Mouse (Mus musculus) gastrocnemius, postnatal 10 days (tissue): ENCODE data around the gene Sntb2. TPM values are rescaled to one million over a fixed set of nuclear protein-coding genes. Genes with fewer than 3 reads are reported as not detected.

Experiments used
- DNase-seq: peaks from one replicate; pipeline ENCODE4 v3.0.0; 2021; ENCODE audit warnings: mixed read lengths
- total RNA-seq, 2 experiments: library from RNA; stranded (reverse); gene quantifications; 2 replicates each; pipeline ENCODE4 v1.2.3; 2021

The Sntb2 gene
- total RNA-seq, 2 experiments from 2014 or later: 18.5 to 22.0 TPM

GRCm38 (mm10) chr8:107035641-107036040, 100.1 kb downstream of the Sntb2 start:
- DNase-seq: no peak

DNA sequence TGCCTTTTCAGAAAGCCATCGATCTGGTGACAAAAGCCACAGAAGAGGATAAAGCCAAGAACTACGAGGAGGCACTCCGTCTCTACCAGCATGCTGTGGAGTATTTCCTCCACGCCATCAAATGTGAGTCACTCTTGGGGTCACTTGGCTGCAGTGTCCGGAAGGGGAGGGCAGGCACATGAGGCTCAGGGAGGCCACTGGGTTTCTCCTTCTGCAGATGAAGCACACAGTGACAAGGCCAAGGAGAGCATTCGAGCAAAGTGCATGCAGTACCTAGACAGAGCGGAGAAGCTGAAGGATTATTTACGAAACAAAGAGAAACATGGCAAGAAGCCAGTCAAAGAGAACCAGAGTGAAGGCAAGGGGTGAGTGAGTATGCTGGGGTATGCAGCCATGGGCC, 101.1 kb downstream of the Sntb2 start:
- no peak for DNase-seq

- DNase-seq: no peak
Observed at GRCm38 (mm10) chr8:107040632-107041031, 105.1 kb downstream of the Sntb2 start.

- no peak for DNase-seq
Observed at GRCm38 (mm10) chr8:107045478-107045877, 109.9 kb downstream of the Sntb2 start.

- DNase-seq: no peak
Observed at GRCm38 (mm10) chr8:107046976-107047375, 111.4 kb downstream of the Sntb2 start.

- peak; percentile 85 for DNase-seq
Observed at GRCm38 (mm10) chr8:107048061-107048941, 112.8 kb downstream of the Sntb2 start, which contains the start of gene Pdf. Pdf (minus strand) TSS chr8:107048614.

DNA sequence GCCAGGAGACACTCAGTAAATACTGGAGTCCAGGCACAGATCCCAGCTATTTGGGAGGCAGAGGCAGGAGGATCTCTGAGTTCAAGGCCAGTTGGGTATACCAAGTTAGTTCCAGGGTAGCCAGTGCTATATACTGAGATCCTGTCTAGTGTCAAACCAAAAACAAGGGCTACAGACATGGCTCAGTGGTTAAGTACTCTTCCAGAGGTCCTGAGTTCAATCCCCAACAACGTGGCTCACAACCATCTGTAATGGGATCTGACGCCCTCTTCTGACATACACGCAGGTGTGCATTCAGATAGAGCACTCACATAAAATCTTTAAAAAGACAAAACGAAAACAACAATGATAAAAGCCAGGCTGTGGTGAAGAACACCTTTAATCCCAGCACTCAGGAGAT, 113.9 kb downstream of the Sntb2 start:
- no peak for DNase-seq

GRCm38 (mm10) chr8:107052046-107052445, 116.5 kb downstream of the Sntb2 start:
- DNase-seq: no peak

- DNase-seq: peak; percentile 90
Observed at GRCm38 (mm10) chr8:107056076-107056972, 120.8 kb downstream of the Sntb2 start, which contains the start of the genes Cog8 and Nip7. Cog8 (minus strand) TSS chr8:107056689. Nip7 (plus strand) TSS chr8:107056877.

DNA sequence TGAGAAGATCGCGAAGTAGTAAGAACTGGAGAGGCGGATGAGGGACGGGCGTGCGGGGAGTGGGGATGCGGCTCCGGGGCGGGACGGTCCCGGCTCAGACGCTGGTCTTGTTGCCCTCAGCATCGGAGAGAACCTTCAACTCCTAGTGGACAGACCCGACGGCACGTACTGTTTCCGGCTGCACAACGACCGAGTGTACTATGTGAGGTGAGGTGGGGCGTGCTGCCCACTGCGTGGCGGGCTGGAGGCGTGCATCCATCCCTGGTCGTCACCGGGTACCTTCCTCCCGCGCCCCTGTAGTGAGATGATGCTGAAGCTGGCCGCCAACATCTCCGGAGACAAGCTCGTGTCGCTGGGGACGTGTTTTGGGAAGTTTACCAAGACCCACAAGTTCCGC, 121.4 kb downstream of the Sntb2 start:
- DNase-seq: no peak

DNA sequence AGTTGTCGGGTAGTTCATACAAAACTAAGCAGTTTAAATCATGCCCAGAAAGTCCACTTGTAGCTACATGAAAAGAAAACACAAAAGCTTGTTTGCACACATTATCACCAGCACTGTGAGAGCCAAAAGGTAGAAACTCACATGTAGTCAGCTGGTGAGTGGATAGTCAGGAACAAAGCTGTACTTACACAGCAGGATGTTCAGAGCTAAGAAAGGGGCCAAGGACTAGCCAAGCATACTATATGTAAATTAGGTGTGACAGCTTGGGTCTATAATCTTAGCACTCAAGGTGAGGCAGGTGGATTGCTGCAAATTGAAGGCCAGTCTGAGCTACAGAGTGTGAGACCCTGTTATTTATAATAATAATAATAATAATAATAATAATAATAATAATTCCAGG, 127.1 kb downstream of the Sntb2 start:
- DNase-seq: no peak

DNA sequence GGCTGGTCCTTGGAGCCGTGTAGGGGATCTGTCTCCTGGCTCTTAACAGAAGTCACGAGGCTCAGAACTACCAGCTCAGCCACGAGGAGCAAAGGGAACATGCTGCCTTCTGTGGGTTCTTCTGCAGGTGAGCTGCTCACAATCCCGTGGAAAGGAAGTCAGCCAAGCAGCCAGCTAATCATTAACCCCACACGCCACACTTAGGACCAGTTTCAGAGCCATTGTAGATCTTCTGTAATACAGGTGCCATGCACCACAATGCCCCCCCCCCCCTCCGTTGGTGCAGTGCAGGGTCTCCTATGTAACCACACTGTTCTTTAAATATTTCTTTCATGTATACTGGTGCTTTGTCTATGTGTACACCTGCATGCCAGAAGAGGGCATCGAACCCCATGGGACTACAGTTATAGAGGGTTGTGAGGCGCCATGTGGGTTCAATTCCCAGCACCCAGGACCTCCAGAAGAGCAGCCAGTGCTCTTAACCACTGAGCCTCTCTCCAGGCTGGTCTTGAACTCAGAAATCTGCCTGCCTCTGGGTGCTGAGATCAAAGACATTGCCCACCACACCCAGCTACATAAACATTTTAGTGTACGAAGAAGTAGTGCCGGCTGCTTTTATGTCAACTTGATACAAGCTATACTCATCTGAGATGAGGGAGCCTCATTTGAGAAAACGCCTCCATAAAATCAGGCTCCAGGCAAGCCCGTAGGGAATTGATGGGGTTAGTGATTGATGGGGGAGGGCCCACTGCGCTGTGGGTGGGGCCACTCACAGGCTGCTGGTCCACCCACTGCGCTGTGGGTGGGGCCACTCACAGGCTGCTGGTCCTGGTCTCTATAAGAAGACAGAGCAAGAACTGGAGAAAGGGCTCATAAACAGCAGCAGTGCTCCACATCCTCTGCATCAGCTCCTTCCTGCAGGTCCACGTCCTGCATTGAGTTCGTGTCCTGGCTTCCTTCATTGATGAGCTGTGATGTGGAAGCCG, 130.3 kb downstream of the Sntb2 start, which contains the start of gene Tmed6:
Gene Tmed6, minus strand, starts transcription at position 134 of the 986 bp plus-strand sequence.
- DNase-seq: no peak

Other genes starting within 250 kb of the Sntb2 start
- gene Has3, start 65.5 kb upstream of the Sntb2 start, total RNA-seq: 1 to 10 TPM; 2.1 to 3.4 TPM
- 10 to 100 TPM; 18.1 to 21.7 TPM for gene Utp4, start 42.1 kb upstream of the Sntb2 start, total RNA-seq
- 10 to 100 TPM; 48.1 to 50.4 TPM for gene Vps4a, start 95.5 kb downstream of the Sntb2 start, total RNA-seq
- 10 to 100 TPM; 29.0 to 35.5 TPM for gene Pdf, start 112.9 kb downstream of the Sntb2 start, total RNA-seq
- 10 to 100 TPM; 15.8 to 17.4 TPM for gene Cog8, start 120.9 kb downstream of the Sntb2 start, total RNA-seq
- 10 to 100 TPM; 34.1 TPM for gene Nip7, start 121.1 kb downstream of the Sntb2 start, total RNA-seq
- not detected for gene Tmed6, start 129.9 kb downstream of the Sntb2 start, total RNA-seq
- 10 to 100 TPM; 15.0 to 22.1 TPM for gene Terf2, start 160.8 kb downstream of the Sntb2 start, total RNA-seq
- 10 to 100 TPM; 29.4 to 32.5 TPM for gene Cyb5b, start 214.9 kb downstream of the Sntb2 start, total RNA-seq